Mouse (Mus musculus) spleen, adult 18-20 months (tissue): ENCODE measurements around the gene Gjd2.

ENCODE experiments used
- DNase-seq, 2 experiments: peaks; one replicate each; pipeline ENCODE4 v3.0.0; 2022; ENCODE audit warnings: mixed read lengths in 2 of 2

Gjd2 gene

DNA sequence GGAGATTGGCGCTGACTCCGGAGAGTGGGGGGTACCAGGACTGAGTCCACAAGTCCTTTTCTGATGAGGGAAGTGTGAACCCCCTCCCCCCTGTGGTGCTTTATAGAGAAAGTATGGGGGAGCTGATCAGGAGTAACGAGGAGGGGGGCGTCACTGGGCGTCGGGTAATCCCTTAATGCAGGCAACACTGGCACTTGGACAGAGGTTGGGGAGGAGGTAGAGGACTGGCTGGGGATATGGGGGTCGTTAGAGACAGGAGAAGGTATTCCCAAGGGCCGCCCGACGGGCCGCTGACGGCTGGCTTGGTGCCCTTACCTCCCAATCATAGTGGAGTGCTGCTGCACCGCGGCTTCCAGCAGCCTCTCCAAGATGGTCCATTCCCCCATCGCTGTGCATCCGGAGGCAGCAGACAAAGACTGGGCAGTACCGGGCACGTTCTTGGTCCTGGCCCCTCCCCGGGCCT is 639 bp downstream of the Gjd2 start:
- DNase-seq: no peak

GRCm38 (mm10) chr2:114011838-114012237 is 1.6 kb downstream of the Gjd2 start:
- no peak for DNase-seq

- DNase-seq: no peak
Observed at GRCm38 (mm10) chr2:114008321-114008720, 5.1 kb downstream of the Gjd2 start.

- DNase-seq: no peak
Observed at GRCm38 (mm10) chr2:113997484-113997883, 15.9 kb downstream of the Gjd2 start.

- DNase-seq: no peak
Observed at GRCm38 (mm10) chr2:113996930-113997329, 16.5 kb downstream of the Gjd2 start.

- DNase-seq: no peak
Observed at GRCm38 (mm10) chr2:113984890-113985289, 28.5 kb downstream of the Gjd2 start.

DNA sequence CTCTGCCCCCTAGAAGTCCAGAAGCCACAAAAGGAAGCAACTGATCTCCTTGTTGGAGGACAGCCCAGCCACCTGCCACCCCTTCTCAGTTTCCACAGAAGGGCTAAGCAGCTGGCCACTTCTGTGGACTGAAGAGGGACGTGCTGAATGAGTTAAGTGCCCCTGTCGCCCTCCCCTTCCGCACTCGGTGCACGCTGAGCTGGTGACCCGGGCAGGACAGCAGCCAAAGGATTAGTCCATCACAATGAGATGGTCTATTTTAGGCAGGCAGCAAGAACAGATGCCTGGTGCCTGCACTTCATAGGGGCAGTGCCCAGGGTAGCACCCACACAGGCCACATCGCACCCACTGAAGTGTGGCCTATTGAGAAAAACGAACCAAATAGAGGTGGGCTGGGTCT is 32.8 kb downstream of the Gjd2 start:
- DNase-seq: no peak

GRCm38 (mm10) chr2:113978151-113978771 is 35.2 kb downstream of the Gjd2 start:
- DNase-seq: no peak

GRCm38 (mm10) chr2:113973950-113974349 is 39.5 kb downstream of the Gjd2 start:
- no peak for DNase-seq

- DNase-seq: no peak
Observed at GRCm38 (mm10) chr2:113966421-113966820, 47.0 kb downstream of the Gjd2 start.
